Mouse (Mus musculus) erythroblast, embryonic 14.5 days (primary cell): ENCODE measurements around the gene AC170998.1. TPM values are rescaled to one million over a fixed set of nuclear protein-coding genes. Genes with fewer than 3 reads are reported as not detected.

ENCODE experiments used
- H3K27me3 ChIP-seq: 2 replicates; pipeline ENCODE4 v1.6.1; 2012; ENCODE audit warnings: inconsistent platforms; ENCODE audit not compliant: control insufficient read depth
- H3K36me3 ChIP-seq: 2 replicates; pipeline ENCODE4 v1.6.1; 2012; ENCODE audit warnings: mild to moderate bottlenecking, inconsistent platforms; ENCODE audit not compliant: control insufficient read depth
- H3K4me1 ChIP-seq: 2 replicates; pipeline ENCODE4 v1.6.1; 2012; ENCODE audit warnings: inconsistent platforms; ENCODE audit not compliant: control insufficient read depth
- H3K4me3 ChIP-seq: replicated peaks from 2 replicates; pipeline ENCODE3; 2012; ENCODE audit warnings: moderate library complexity, mild to moderate bottlenecking, inconsistent platforms
- H3K9me3 ChIP-seq: 2 replicates; pipeline ENCODE4 v1.6.1; 2012; ENCODE audit warnings: low read length, inconsistent platforms, mixed read lengths; ENCODE audit not compliant: control insufficient read depth
- GATA1 ChIP-seq: IDR thresholded peaks from 2 replicates; pipeline ENCODE4 v1.6.1; 2012; ENCODE audit warnings: low read length, inconsistent platforms, mixed read lengths
- TAL1 ChIP-seq: IDR thresholded peaks from 3 replicates; pipeline ENCODE4 v1.6.1; 2012; ENCODE audit warnings: low read length, inconsistent platforms, mixed read lengths
- polyA plus RNA-seq: library from polyadenylated mRNA; stranded (reverse); fragments of >175 nt; gene quantifications from 2 replicates; pipeline ENCODE4 v1.2.3, GENCODE M21; 2012

AC170998.1 gene
- polyA plus RNA-seq, 1 experiment: not detected

- no peak for TF ChIP-seq GATA1
- TF ChIP-seq TAL1: no peak
- peak overlapping the region; percentile 91 for H3K4me3 ChIP-seq
- H3K36me3 ChIP-seq: peaks cover 29% of the 10 kb centered on the region
- peaks cover 9% of the 10 kb centered on the region for H3K27me3 ChIP-seq
- no peaks in the 10 kb centered on the region for H3K9me3 ChIP-seq
- peaks cover 61% of the 10 kb centered on the region for H3K4me1 ChIP-seq
Observed at GRCm38 (mm10) chr17:28692341-28692710, 33.6 kb upstream of the AC170998.1 start.

GRCm38 (mm10) chr17:28693086-28693485 lies 32.8 kb upstream of the AC170998.1 start:
- Histone ChIP-seq H3K4me3 (peak overlapping the region; percentile 91), H3K9me3 (no peaks in the 10 kb centered on the region), H3K4me1 (peaks cover 69% of the 10 kb centered on the region), H3K36me3 (peaks cover 35% of the 10 kb centered on the region), H3K27me3 (peaks cover 9% of the 10 kb centered on the region)
- no peak for TF ChIP-seq GATA1
- TF ChIP-seq TAL1: no peak

GRCm38 (mm10) chr17:28694078-28694477 lies 31.8 kb upstream of the AC170998.1 start:
- Histone ChIP-seq H3K27me3 (peaks cover 7% of the 10 kb centered on the region), H3K4me1 (peaks cover 70% of the 10 kb centered on the region), H3K4me3 (no peak overlapping the region), H3K36me3 (peaks cover 37% of the 10 kb centered on the region), H3K9me3 (no peaks in the 10 kb centered on the region)
- TF ChIP-seq GATA1 (no peak), TAL1 (no peak)

GRCm38 (mm10) chr17:28694832-28695231 lies 31.1 kb upstream of the AC170998.1 start:
- Histone ChIP-seq H3K4me1 (peaks cover 68% of the 10 kb centered on the region), H3K4me3 (no peak overlapping the region), H3K36me3 (peaks cover 42% of the 10 kb centered on the region), H3K27me3 (no peaks in the 10 kb centered on the region), H3K9me3 (no peaks in the 10 kb centered on the region)
- no peak for TF ChIP-seq TAL1
- no peak for TF ChIP-seq GATA1

GRCm38 (mm10) chr17:28696641-28697040 lies 29.2 kb upstream of the AC170998.1 start:
- TF ChIP-seq TAL1: no peak
- TF ChIP-seq GATA1: no peak
- Histone ChIP-seq H3K4me1 (peaks cover 68% of the 10 kb centered on the region), H3K27me3 (no peaks in the 10 kb centered on the region), H3K36me3 (peaks cover 53% of the 10 kb centered on the region), H3K4me3 (no peak overlapping the region), H3K9me3 (no peaks in the 10 kb centered on the region)

- TF ChIP-seq GATA1 (no peak), TAL1 (no peak)
- H3K27me3 ChIP-seq: no peaks in the 10 kb centered on the region
- H3K9me3 ChIP-seq: no peaks in the 10 kb centered on the region
- H3K36me3 ChIP-seq: peaks cover 59% of the 10 kb centered on the region
- peaks cover 68% of the 10 kb centered on the region for H3K4me1 ChIP-seq
- no peak overlapping the region for H3K4me3 ChIP-seq
Observed at GRCm38 (mm10) chr17:28697290-28698195, 28.3 kb upstream of the AC170998.1 start.

GRCm38 (mm10) chr17:28698245-28698644 lies 27.6 kb upstream of the AC170998.1 start:
- no peaks in the 10 kb centered on the region for H3K9me3 ChIP-seq
- H3K4me1 ChIP-seq: peaks cover 63% of the 10 kb centered on the region
- no peak for TF ChIP-seq TAL1
- TF ChIP-seq GATA1: no peak
- peaks cover 63% of the 10 kb centered on the region for H3K36me3 ChIP-seq
- H3K27me3 ChIP-seq: no peaks in the 10 kb centered on the region
- no peak overlapping the region for H3K4me3 ChIP-seq

GRCm38 (mm10) chr17:28698672-28699071 lies 27.2 kb upstream of the AC170998.1 start:
- TF ChIP-seq TAL1 (no peak), GATA1 (no peak)
- peaks cover 59% of the 10 kb centered on the region for H3K36me3 ChIP-seq

GRCm38 (mm10) chr17:28699789-28700188 lies 26.1 kb upstream of the AC170998.1 start:
- TF ChIP-seq TAL1 (no peak), GATA1 (no peak)
- no peaks in the 10 kb centered on the region for H3K27me3 ChIP-seq
- H3K4me1 ChIP-seq: peaks cover 53% of the 10 kb centered on the region
- no peak overlapping the region for H3K4me3 ChIP-seq
- H3K9me3 ChIP-seq: no peaks in the 10 kb centered on the region
- peaks cover 53% of the 10 kb centered on the region for H3K36me3 ChIP-seq

More at GRCm38 (mm10) chr17:28698672-28699071, 27.2 kb upstream of the AC170998.1 start:
- H3K4me1 ChIP-seq: peaks cover 59% of the 10 kb centered on the region
- H3K9me3 ChIP-seq: no peaks in the 10 kb centered on the region
- H3K4me3 ChIP-seq: no peak overlapping the region
- H3K27me3 ChIP-seq: no peaks in the 10 kb centered on the region
